Mouse (Mus musculus) kidney, adult 2 months (tissue): Measurements from ENCODE around the gene Etfa.

Source experiments
- CTCF ChIP-seq: fragments of 200-500 bp; conservative IDR thresholded peaks from 2 replicates; pipeline ENCODE4 v1.5.1; 2011; ENCODE audit warnings: low read depth, mild to moderate bottlenecking, control low read depth, low read length, moderate library complexity, mixed read lengths; ENCODE audit not compliant: insufficient read depth, insufficient read length
- POLR2A ChIP-seq: fragments of 200-500 bp; IDR thresholded peaks from one replicate; pipeline ENCODE4 v1.6.1; 2011; ENCODE audit warnings: low read depth, low read length, control low read depth

GRCm38 (mm10) chr9:55438433-55438832 lies 73.6 kb downstream of the Etfa start:
- TF ChIP-seq POLR2A: no peak
- TF ChIP-seq CTCF: no peak
